Mouse (Mus musculus): ENCODE results near the gene Slc38a11. TPM values are rescaled to one million over a fixed set of nuclear protein-coding genes. Genes with fewer than 3 reads are reported as not detected.
A peak's percentile ranks its signal among the peaks of the same experiment; 100 is the strongest.

The Slc38a11 gene
- total RNA-seq, 1 experiment = 0.13 TPM

DNA sequence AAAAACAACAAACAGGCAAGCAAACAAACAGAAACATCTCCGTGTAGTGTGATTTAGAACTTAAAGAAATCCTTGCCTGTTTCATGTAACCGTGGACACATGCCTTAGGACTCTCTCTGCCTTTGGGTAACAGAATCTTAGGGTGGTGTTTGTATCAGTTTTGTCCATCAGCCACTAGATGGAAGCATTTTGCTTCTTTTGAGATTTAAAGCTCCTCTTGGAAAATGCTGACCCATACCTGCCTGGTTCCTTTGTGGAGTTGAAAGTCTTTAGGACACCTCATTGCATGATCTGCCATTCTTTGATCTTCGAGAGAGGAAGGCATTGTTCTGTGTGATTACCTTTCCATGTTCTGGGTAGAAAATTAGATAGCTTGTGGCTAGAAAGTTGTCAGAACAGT lies 32.3 kb upstream of the Slc38a11 start:
- Histone ChIP-seq H3K9me3 (ENCODE audit: control insufficient read depth, insufficient read depth, low read depth, low read length) (no peaks in the 10 kb centered on the region), H3K4me3 (ENCODE audit: insufficient read depth in 1 of 2, low read depth in 1 of 2, low read length in 2 of 2, poor library complexity in 1 of 2, severe bottlenecking in 1 of 2) (no peak overlapping the region), H3K27ac (ENCODE audit: insufficient read depth, low read depth, low read length, poor library complexity, severe bottlenecking) (no peak overlapping the region), H3K9ac (ENCODE audit: insufficient read depth, low read depth, low read length, poor library complexity, severe bottlenecking) (no peak overlapping the region), H3K4me1 (ENCODE audit: control insufficient read depth in 2 of 2, insufficient read depth in 2 of 2, low read length in 2 of 2, poor library complexity in 1 of 2) (no peaks in the 10 kb centered on the region), H3K36me3 (ENCODE audit: control insufficient read depth, insufficient read depth, low read length, poor library complexity, severe bottlenecking) (no peaks in the 10 kb centered on the region)
- DNase-seq (ENCODE audit: low read depth, low spot score) = peak; percentile 55
- TF ChIP-seq MAFK (IDR thresholded peaks at IDR 0.05; ENCODE audit: insufficient read depth, low read depth, low read length) = peak; percentile 70; the same call in 1 of the 2 replicates
- TF ChIP-seq HCFC1 (IDR thresholded peaks at IDR 0.05; ENCODE audit: borderline replicate concordance, insufficient read depth, low read length) = no peak
- TF ChIP-seq ZC3H11A (IDR thresholded peaks at IDR 0.05; ENCODE audit: borderline replicate concordance, low read depth, low read length) = peak; percentile 92
- in situ Hi-C loops (cut with MboI; ENCODE audit: low sequenced_read_pairs in 2 of 2, unreplicated experiment in 2 of 2) = no loop called here

- in situ Hi-C loops (cut with MboI; ENCODE audit: low sequenced_read_pairs in 2 of 2, unreplicated experiment in 2 of 2) = no loop called here
- H3K36me3 ChIP-seq (ENCODE audit: control insufficient read depth, insufficient read depth, low read length, poor library complexity, severe bottlenecking) = no peaks in the 10 kb centered on the region
Measured at GRCm38 (mm10) chr2:65393061-65393460, 29.2 kb upstream of the Slc38a11 start.

DNA sequence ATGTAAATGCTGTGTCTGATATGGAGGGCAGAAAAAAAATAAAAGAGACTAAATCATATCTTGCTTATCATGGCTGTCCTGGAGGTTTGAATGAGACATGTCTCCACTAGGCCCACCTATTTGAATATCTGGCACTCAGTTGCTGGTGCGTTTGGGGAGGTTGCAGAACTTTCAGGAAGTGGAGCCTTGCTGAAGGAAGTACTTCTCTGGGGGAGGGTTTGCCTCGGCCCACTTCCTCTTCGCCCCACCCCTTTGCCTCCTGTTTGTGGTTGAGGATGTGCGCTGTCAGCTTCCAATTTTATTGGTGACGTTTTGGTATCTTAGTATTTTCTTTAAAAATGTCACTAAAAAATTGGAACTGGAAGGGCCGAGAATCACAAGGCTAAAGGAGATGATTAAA lies 27.5 kb upstream of the Slc38a11 start:
- TF ChIP-seq MAFK (IDR thresholded peaks at IDR 0.05; ENCODE audit: insufficient read depth, low read depth, low read length) = no peak
- TF ChIP-seq ZC3H11A (IDR thresholded peaks at IDR 0.05; ENCODE audit: borderline replicate concordance, low read depth, low read length) = no peak
- TF ChIP-seq HCFC1 (IDR thresholded peaks at IDR 0.05; ENCODE audit: borderline replicate concordance, insufficient read depth, low read length) = no peak
- no peak for TF ChIP-seq CHD2 (IDR thresholded peaks at IDR 0.05; ENCODE audit: low read depth, low read length)
- TF ChIP-seq ZNF384 (IDR thresholded peaks at IDR 0.05; ENCODE audit: low read depth, low read length) = no peak
- Histone ChIP-seq H3K27ac (ENCODE audit: insufficient read depth, low read depth, low read length, poor library complexity, severe bottlenecking) (no peak overlapping the region), H3K4me1 (ENCODE audit: control insufficient read depth in 2 of 2, insufficient read depth in 2 of 2, low read length in 2 of 2, poor library complexity in 1 of 2) (no peaks in the 10 kb centered on the region), H3K36me3 (ENCODE audit: control insufficient read depth, insufficient read depth, low read length, poor library complexity, severe bottlenecking) (no peaks in the 10 kb centered on the region), H3K9me3 (ENCODE audit: control insufficient read depth, insufficient read depth, low read depth, low read length) (no peaks in the 10 kb centered on the region), H3K9ac (ENCODE audit: insufficient read depth, low read depth, low read length, poor library complexity, severe bottlenecking) (no peak overlapping the region), H3K4me3 (ENCODE audit: insufficient read depth in 1 of 2, low read depth in 1 of 2, low read length in 2 of 2, poor library complexity in 1 of 2, severe bottlenecking in 1 of 2) (no peak overlapping the region)
- in situ Hi-C loops (cut with MboI; ENCODE audit: low sequenced_read_pairs in 2 of 2, unreplicated experiment in 2 of 2) = no loop called here
- DNase-seq (ENCODE audit: low read depth, low spot score) = no peak

More at GRCm38 (mm10) chr2:65393061-65393460, 29.2 kb upstream of the Slc38a11 start:
- no peak for DNase-seq (ENCODE audit: low read depth, low spot score)
- no peaks in the 10 kb centered on the region for H3K9me3 ChIP-seq (ENCODE audit: control insufficient read depth, insufficient read depth, low read depth, low read length)
- no peaks in the 10 kb centered on the region for H3K4me1 ChIP-seq (ENCODE audit: control insufficient read depth in 2 of 2, insufficient read depth in 2 of 2, low read length in 2 of 2, poor library complexity in 1 of 2)
- no peak overlapping the region for H3K9ac ChIP-seq (ENCODE audit: insufficient read depth, low read depth, low read length, poor library complexity, severe bottlenecking)
- TF ChIP-seq MAFK (IDR thresholded peaks at IDR 0.05; ENCODE audit: insufficient read depth, low read depth, low read length) = no peak
- TF ChIP-seq ZC3H11A (IDR thresholded peaks at IDR 0.05; ENCODE audit: borderline replicate concordance, low read depth, low read length) = no peak
- TF ChIP-seq HCFC1 (IDR thresholded peaks at IDR 0.05; ENCODE audit: borderline replicate concordance, insufficient read depth, low read length) = no peak
- no peak for TF ChIP-seq CHD2 (IDR thresholded peaks at IDR 0.05; ENCODE audit: low read depth, low read length)
- TF ChIP-seq ZNF384 (IDR thresholded peaks at IDR 0.05; ENCODE audit: low read depth, low read length) = no peak
- no peak overlapping the region for H3K4me3 ChIP-seq (ENCODE audit: insufficient read depth in 1 of 2, low read depth in 1 of 2, low read length in 2 of 2, poor library complexity in 1 of 2, severe bottlenecking in 1 of 2)
- no peak overlapping the region for H3K27ac ChIP-seq (ENCODE audit: insufficient read depth, low read depth, low read length, poor library complexity, severe bottlenecking)

DNA sequence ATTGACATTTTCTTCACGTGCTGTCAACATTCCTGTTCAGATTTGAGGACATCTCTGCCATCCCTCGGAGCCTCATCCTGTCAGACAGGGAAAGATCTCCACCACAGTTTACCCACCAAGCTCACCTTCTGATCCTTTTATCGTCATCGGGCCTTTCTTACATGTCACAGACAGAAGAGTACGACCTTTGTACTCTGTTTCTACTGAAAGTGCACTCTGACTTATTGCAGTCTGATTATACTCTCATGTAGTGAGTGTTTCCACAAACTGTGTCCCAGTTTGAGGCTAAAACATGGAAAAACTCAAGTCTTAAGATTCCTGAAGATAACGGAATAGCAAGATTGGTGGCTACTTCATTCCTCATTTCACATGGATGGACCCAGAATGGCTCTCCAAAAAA lies 21.0 kb upstream of the Slc38a11 start:
- no peak overlapping the region for H3K27ac ChIP-seq (ENCODE audit: insufficient read depth, low read depth, low read length, poor library complexity, severe bottlenecking)
- H3K4me1 ChIP-seq (ENCODE audit: control insufficient read depth in 2 of 2, insufficient read depth in 2 of 2, low read length in 2 of 2, poor library complexity in 1 of 2) = no peaks in the 10 kb centered on the region
- H3K36me3 ChIP-seq (ENCODE audit: control insufficient read depth, insufficient read depth, low read length, poor library complexity, severe bottlenecking) = no peaks in the 10 kb centered on the region
- no peaks in the 10 kb centered on the region for H3K9me3 ChIP-seq (ENCODE audit: control insufficient read depth, insufficient read depth, low read depth, low read length)
- H3K4me3 ChIP-seq (ENCODE audit: insufficient read depth in 1 of 2, low read depth in 1 of 2, low read length in 2 of 2, poor library complexity in 1 of 2, severe bottlenecking in 1 of 2) = no peak overlapping the region
- in situ Hi-C loops (cut with MboI; ENCODE audit: low sequenced_read_pairs in 2 of 2, unreplicated experiment in 2 of 2) = no loop called here
- no peak for TF ChIP-seq MAFK (IDR thresholded peaks at IDR 0.05; ENCODE audit: insufficient read depth, low read depth, low read length)
- no peak for TF ChIP-seq ZC3H11A (IDR thresholded peaks at IDR 0.05; ENCODE audit: borderline replicate concordance, low read depth, low read length)
- TF ChIP-seq HCFC1 (IDR thresholded peaks at IDR 0.05; ENCODE audit: borderline replicate concordance, insufficient read depth, low read length) = no peak
- TF ChIP-seq ZNF384 (IDR thresholded peaks at IDR 0.05; ENCODE audit: low read depth, low read length) = no peak
- TF ChIP-seq CHD2 (IDR thresholded peaks at IDR 0.05; ENCODE audit: low read depth, low read length) = no peak
- no peak overlapping the region for H3K9ac ChIP-seq (ENCODE audit: insufficient read depth, low read depth, low read length, poor library complexity, severe bottlenecking)
- no peak for DNase-seq (ENCODE audit: low read depth, low spot score)

- Histone ChIP-seq H3K36me3 (ENCODE audit: control insufficient read depth, insufficient read depth, low read length, poor library complexity, severe bottlenecking) (no peaks in the 10 kb centered on the region), H3K4me3 (ENCODE audit: insufficient read depth in 1 of 2, low read depth in 1 of 2, low read length in 2 of 2, poor library complexity in 1 of 2, severe bottlenecking in 1 of 2) (no peak overlapping the region), H3K4me1 (ENCODE audit: control insufficient read depth in 2 of 2, insufficient read depth in 2 of 2, low read length in 2 of 2, poor library complexity in 1 of 2) (no peaks in the 10 kb centered on the region), H3K9me3 (ENCODE audit: control insufficient read depth, insufficient read depth, low read depth, low read length) (no peaks in the 10 kb centered on the region), H3K27ac (ENCODE audit: insufficient read depth, low read depth, low read length, poor library complexity, severe bottlenecking) (no peak overlapping the region), H3K9ac (ENCODE audit: insufficient read depth, low read depth, low read length, poor library complexity, severe bottlenecking) (no peak overlapping the region)
- DNase-seq (ENCODE audit: low read depth, low spot score) = no peak
- TF ChIP-seq HCFC1 (IDR thresholded peaks at IDR 0.05; ENCODE audit: borderline replicate concordance, insufficient read depth, low read length) (no peak), MAFK (IDR thresholded peaks at IDR 0.05; ENCODE audit: insufficient read depth, low read depth, low read length) (no peak), CHD2 (IDR thresholded peaks at IDR 0.05; ENCODE audit: low read depth, low read length) (no peak), ZC3H11A (IDR thresholded peaks at IDR 0.05; ENCODE audit: borderline replicate concordance, low read depth, low read length) (no peak), ZNF384 (IDR thresholded peaks at IDR 0.05; ENCODE audit: low read depth, low read length) (no peak)
- in situ Hi-C loops (cut with MboI; ENCODE audit: low sequenced_read_pairs in 2 of 2, unreplicated experiment in 2 of 2) = no loop called here
Measured at GRCm38 (mm10) chr2:65382485-65382884, 18.7 kb upstream of the Slc38a11 start.

Measured in ES-E14 (cell line).